Mouse (Mus musculus): ENCODE results near the gene Gm20696. TPM values are rescaled to one million over a fixed set of nuclear protein-coding genes. Genes with fewer than 3 reads are reported as not detected.

The Gm20696 gene
- polyA plus RNA-seq, 1 experiment from 2014 or later, result 3.0 TPM

- 78% methylated on average over 6 of the region's 6 CpGs for whole genome bisulfite sequencing
- ATAC-seq (ENCODE audit: low read depth), result no peak
These were observed 125.9 kb downstream of the Gm20696 start for GRCm38 (mm10) chr6:99540653-99541052.

GRCm38 (mm10) chr6:99540146-99540545 lies 126.5 kb downstream of the Gm20696 start:
- no peak overlapping the region for H3K9ac ChIP-seq (replicated peaks; ENCODE audit: low read depth, low read length)
- no peaks in the 10 kb centered on the region for H3K9me3 ChIP-seq (ENCODE audit: control insufficient read depth, low read length)
- H3K36me3 ChIP-seq (ENCODE audit: control insufficient read depth, insufficient read depth, low read length), result no peaks in the 10 kb centered on the region
- H3K4me2 ChIP-seq (ENCODE audit: low read depth, low read length), result no peak overlapping the region
- no peak overlapping the region for H3K27ac ChIP-seq (ENCODE audit: low read depth, low read length)
- ATAC-seq (ENCODE audit: low read depth), result no peak
- 94% methylated on average over 5 of the region's 5 CpGs for WGBS
- H3K27me3 ChIP-seq (ENCODE audit: control insufficient read depth, insufficient read depth, low read length), result no peaks in the 10 kb centered on the region
- H3K4me3 ChIP-seq (ENCODE audit: low read depth, low read length), result no peak overlapping the region
- H3K4me1 ChIP-seq (ENCODE audit: control insufficient read depth, insufficient read depth, low read length), result no peaks in the 10 kb centered on the region

More at GRCm38 (mm10) chr6:99540653-99541052, 125.9 kb downstream of the Gm20696 start:
- Histone ChIP-seq H3K4me2 (ENCODE audit: low read depth, low read length) (no peak overlapping the region), H3K9ac (replicated peaks; ENCODE audit: low read depth, low read length) (no peak overlapping the region), H3K4me3 (ENCODE audit: low read depth, low read length) (no peak overlapping the region), H3K36me3 (ENCODE audit: control insufficient read depth, insufficient read depth, low read length) (no peaks in the 10 kb centered on the region), H3K27ac (ENCODE audit: low read depth, low read length) (no peak overlapping the region), H3K9me3 (ENCODE audit: control insufficient read depth, low read length) (no peaks in the 10 kb centered on the region), H3K4me1 (ENCODE audit: control insufficient read depth, insufficient read depth, low read length) (no peaks in the 10 kb centered on the region), H3K27me3 (ENCODE audit: control insufficient read depth, insufficient read depth, low read length) (no peaks in the 10 kb centered on the region)

GRCm38 (mm10) chr6:99538194-99538941 lies 128.2 kb downstream of the Gm20696 start:
- ATAC-seq (ENCODE audit: low read depth), result no peak
- H3K27me3 ChIP-seq (ENCODE audit: control insufficient read depth, insufficient read depth, low read length), result no peaks in the 10 kb centered on the region
- no peak overlapping the region for H3K9ac ChIP-seq (replicated peaks; ENCODE audit: low read depth, low read length)
- H3K4me3 ChIP-seq (ENCODE audit: low read depth, low read length), result no peak overlapping the region
- H3K36me3 ChIP-seq (ENCODE audit: control insufficient read depth, insufficient read depth, low read length), result no peaks in the 10 kb centered on the region
- 86% methylated on average over 17 of the region's 17 CpGs for whole genome bisulfite sequencing
- H3K9me3 ChIP-seq (ENCODE audit: control insufficient read depth, low read length), result no peaks in the 10 kb centered on the region
- H3K4me2 ChIP-seq (ENCODE audit: low read depth, low read length), result no peak overlapping the region
- H3K4me1 ChIP-seq (ENCODE audit: control insufficient read depth, insufficient read depth, low read length), result no peaks in the 10 kb centered on the region
- H3K27ac ChIP-seq (ENCODE audit: low read depth, low read length), result no peak overlapping the region

- WGBS, result 52% methylated on average over 5 of the region's 5 CpGs
- Histone ChIP-seq H3K4me2 (ENCODE audit: low read depth, low read length) (no peak overlapping the region), H3K27me3 (ENCODE audit: control insufficient read depth, insufficient read depth, low read length) (no peaks in the 10 kb centered on the region), H3K36me3 (ENCODE audit: control insufficient read depth, insufficient read depth, low read length) (no peaks in the 10 kb centered on the region), H3K9me3 (ENCODE audit: control insufficient read depth, low read length) (no peaks in the 10 kb centered on the region), H3K27ac (ENCODE audit: low read depth, low read length) (no peak overlapping the region), H3K4me1 (ENCODE audit: control insufficient read depth, insufficient read depth, low read length) (no peaks in the 10 kb centered on the region), H3K4me3 (ENCODE audit: low read depth, low read length) (no peak overlapping the region), H3K9ac (replicated peaks; ENCODE audit: low read depth, low read length) (no peak overlapping the region)
- no peak for ATAC-seq (ENCODE audit: low read depth)
These were observed 132.3 kb downstream of the Gm20696 start for GRCm38 (mm10) chr6:99534211-99534745.

- no peaks in the 10 kb centered on the region for H3K9me3 ChIP-seq (ENCODE audit: control insufficient read depth, low read length)
- no peak overlapping the region for H3K9ac ChIP-seq (replicated peaks; ENCODE audit: low read depth, low read length)
- no peaks in the 10 kb centered on the region for H3K4me1 ChIP-seq (ENCODE audit: control insufficient read depth, insufficient read depth, low read length)
- H3K27me3 ChIP-seq (ENCODE audit: control insufficient read depth, insufficient read depth, low read length), result no peaks in the 10 kb centered on the region
- H3K36me3 ChIP-seq (ENCODE audit: control insufficient read depth, insufficient read depth, low read length), result no peaks in the 10 kb centered on the region
- no peak for ATAC-seq (ENCODE audit: low read depth)
- no peak overlapping the region for H3K27ac ChIP-seq (ENCODE audit: low read depth, low read length)
- no peak overlapping the region for H3K4me2 ChIP-seq (ENCODE audit: low read depth, low read length)
- no peak overlapping the region for H3K4me3 ChIP-seq (ENCODE audit: low read depth, low read length)
- WGBS, result 96% methylated on average over 4 of the region's 4 CpGs
These were observed 134.1 kb downstream of the Gm20696 start for GRCm38 (mm10) chr6:99532458-99532857.

- Histone ChIP-seq H3K9me3 (ENCODE audit: control insufficient read depth, low read length) (no peaks in the 10 kb centered on the region), H3K4me2 (ENCODE audit: low read depth, low read length) (no peak overlapping the region), H3K27ac (ENCODE audit: low read depth, low read length) (no peak overlapping the region), H3K4me1 (ENCODE audit: control insufficient read depth, insufficient read depth, low read length) (no peaks in the 10 kb centered on the region; the same call in 1 of the 2 replicates), H3K4me3 (ENCODE audit: low read depth, low read length) (no peak overlapping the region), H3K36me3 (ENCODE audit: control insufficient read depth, insufficient read depth, low read length) (no peaks in the 10 kb centered on the region), H3K27me3 (ENCODE audit: control insufficient read depth, insufficient read depth, low read length) (no peaks in the 10 kb centered on the region), H3K9ac (replicated peaks; ENCODE audit: low read depth, low read length) (no peak overlapping the region)
- WGBS, result 70% methylated on average over 2 of the region's 2 CpGs
- no peak for ATAC-seq (ENCODE audit: low read depth)
These were observed 137.6 kb downstream of the Gm20696 start for GRCm38 (mm10) chr6:99528972-99529371.

GRCm38 (mm10) chr6:99527457-99528105 lies 139.0 kb downstream of the Gm20696 start:
- no peak overlapping the region for H3K4me3 ChIP-seq (ENCODE audit: low read depth, low read length)
- WGBS, result 90% methylated on average over 6 of the region's 6 CpGs
- no peak for ATAC-seq (ENCODE audit: low read depth)
- H3K27ac ChIP-seq (ENCODE audit: low read depth, low read length), result no peak overlapping the region
- no peak overlapping the region for H3K9ac ChIP-seq (replicated peaks; ENCODE audit: low read depth, low read length)
- no peaks in the 10 kb centered on the region for H3K9me3 ChIP-seq (ENCODE audit: control insufficient read depth, low read length)
- H3K4me1 ChIP-seq (ENCODE audit: control insufficient read depth, insufficient read depth, low read length), result no peaks in the 10 kb centered on the region; the same call in none of the 2 replicates
- no peak overlapping the region for H3K4me2 ChIP-seq (ENCODE audit: low read depth, low read length)
- H3K36me3 ChIP-seq (ENCODE audit: control insufficient read depth, insufficient read depth, low read length), result no peaks in the 10 kb centered on the region
- H3K27me3 ChIP-seq (ENCODE audit: control insufficient read depth, insufficient read depth, low read length), result no peaks in the 10 kb centered on the region

- ATAC-seq (ENCODE audit: low read depth), result no peak
- no peak overlapping the region for H3K27ac ChIP-seq (ENCODE audit: low read depth, low read length)
- H3K4me3 ChIP-seq (ENCODE audit: low read depth, low read length), result no peak overlapping the region
- H3K9ac ChIP-seq (replicated peaks; ENCODE audit: low read depth, low read length), result no peak overlapping the region
- no peaks in the 10 kb centered on the region for H3K27me3 ChIP-seq (ENCODE audit: control insufficient read depth, insufficient read depth, low read length)
- WGBS, result 53% methylated on average over 8 of the region's 8 CpGs
- no peaks in the 10 kb centered on the region for H3K36me3 ChIP-seq (ENCODE audit: control insufficient read depth, insufficient read depth, low read length)
- no peak overlapping the region for H3K4me2 ChIP-seq (ENCODE audit: low read depth, low read length)
- H3K9me3 ChIP-seq (ENCODE audit: control insufficient read depth, low read length), result no peaks in the 10 kb centered on the region
- H3K4me1 ChIP-seq (ENCODE audit: control insufficient read depth, insufficient read depth, low read length), result peaks cover 3% of the 10 kb centered on the region
These were observed 141.2 kb downstream of the Gm20696 start for GRCm38 (mm10) chr6:99525351-99525750.
